13 mouse cellular contexts compared by ENCODE assay signal in genomic region chr5:112077097-112077496, GRCm38 (mm10).
DNase-seq lines count a peak whose midpoint lies in the region; ATAC-seq lines count a peak whose summit lies in the region.
"Had no signal": no experiment of that assay in that cellular context is flagged by ENCODE, and none has a peak within 500 bp of the region (broad histone marks: within the 10 kb centered on the region; RNA-seq: fewer than 3 reads in every experiment).

No protein-coding gene starts in this region.

- H3K9ac ChIP-seq in neural tube, embryonic 15.5 days (replicated peaks) = no peak overlapping the region
- 0 out of 2 replicates have a peak overlapping the region, but pooled peaks have one; percentile 8 for H3K9ac ChIP-seq in hindbrain, embryonic 14.5 days
- H3K9ac ChIP-seq: liver, embryonic 15.5 days had no signal

- H3K9me3 ChIP-seq in neural tube, embryonic 15.5 days (replicated peaks) = no peaks in the 10 kb centered on the region
- no peaks in the 10 kb centered on the region; the same call in 1 of the 2 replicates for H3K9me3 ChIP-seq in hindbrain, embryonic 14.5 days (ENCODE audit: control insufficient read depth, low read length)
- H3K9me3 ChIP-seq: heart, embryonic 10.5 days had no signal

- no peak for ATAC-seq in neural tube, embryonic 15.5 days (ENCODE audit: low FRiP score)
- ATAC-seq in hindbrain, embryonic 14.5 days (ENCODE audit: low FRiP score) = no peak

- H3K36me3 ChIP-seq in neural tube, embryonic 15.5 days = no peaks in the 10 kb centered on the region
- H3K36me3 ChIP-seq in hindbrain, embryonic 14.5 days (replicated peaks; ENCODE audit: control insufficient read depth, insufficient read depth) = no peaks in the 10 kb centered on the region
- H3K36me3 ChIP-seq: heart, embryonic 10.5 days; liver, embryonic 15.5 days had no signal

- peaks cover 10% of the 10 kb centered on the region for H3K4me1 ChIP-seq in neural tube, embryonic 15.5 days
- peaks cover 8% of the 10 kb centered on the region; the same call in 1 of the 2 replicates for H3K4me1 ChIP-seq in hindbrain, embryonic 14.5 days (replicated peaks; ENCODE audit: control insufficient read depth, insufficient read depth, low read length)
- H3K4me1 ChIP-seq: heart, embryonic 10.5 days; liver, embryonic 15.5 days had no signal

- H3K27me3 ChIP-seq in neural tube, embryonic 15.5 days (replicated peaks) = 0 out of 2 replicates have a peak, but pooled peaks cover 7% of the 10 kb centered on the region
- no peaks in the 10 kb centered on the region for H3K27me3 ChIP-seq in hindbrain, embryonic 14.5 days (ENCODE audit: control insufficient read depth, insufficient read depth, low read length)
- H3K27me3 ChIP-seq: liver, embryonic 15.5 days had no signal

- 11% methylated on average over 14 of the region's 14 CpGs for WGBS in neural tube, embryonic 15.5 days
- WGBS in hindbrain, embryonic 14.5 days = 29% methylated on average over 14 of the region's 14 CpGs

- DNase-seq in embryo, embryonic 10 days (ENCODE audit: low spot score) = peak; percentile 13
- no peak for DNase-seq in embryo, embryonic 9.5 days (ENCODE audit: extremely low spot score)
- peak; percentile 22 for DNase-seq in neural tube, embryonic 10.5 days (ENCODE audit: extremely low spot score, low spot score)
- DNase-seq in hindbrain, embryonic 14.5 days (ENCODE audit: low spot score) = no peak
- no peak for DNase-seq in spleen, postnatal 36 days (ENCODE audit: low spot score in 2 of 2)
- DNase-seq in left cerebral cortex, postnatal 4 days = no peak
- DNase-seq in frontal cortex, postnatal 14 days (ENCODE audit: low spot score in 2 of 2) = no peak
- DNase-seq: cerebellum, adult 2 months had no signal

- H3K27ac ChIP-seq in neural tube, embryonic 15.5 days (replicated peaks) = no peak overlapping the region
- H3K27ac ChIP-seq in hindbrain, embryonic 14.5 days = no peak overlapping the region
- H3K27ac ChIP-seq: heart, embryonic 10.5 days; liver, embryonic 15.5 days; macrophage had no signal

- intact Hi-C loops in left cerebral cortex, postnatal 4 days (cut with DNase I) = no loop called here

- no peak overlapping the region for H3K4me3 ChIP-seq in neural tube, embryonic 15.5 days (replicated peaks)
- no peak overlapping the region for H3K4me3 ChIP-seq in hindbrain, embryonic 14.5 days (replicated peaks; ENCODE audit: low read length)
- H3K4me3 ChIP-seq: heart, embryonic 10.5 days; liver, embryonic 15.5 days; myocyte had no signal

- no peak overlapping the region for H3K4me2 ChIP-seq in neural tube, embryonic 15.5 days
- no peak overlapping the region for H3K4me2 ChIP-seq in hindbrain, embryonic 14.5 days (replicated peaks)
- H3K4me2 ChIP-seq: liver, embryonic 15.5 days had no signal

Comparison
In these comparisons a context has a peak if more than half of its experiments do, and no peak if none do; other contexts are left out.
1. DNase-seq: peak in embryo, embryonic 10 days (single experiment) and neural tube, embryonic 10.5 days (single experiment); none in embryo, embryonic 9.5 days (single experiment), hindbrain, embryonic 14.5 days (single experiment), spleen, postnatal 36 days (0 of 2), left cerebral cortex, postnatal 4 days (single experiment) and frontal cortex, postnatal 14 days (0 of 2).